Mouse (Mus musculus) cortical plate, adult 2 months (tissue): ENCODE results near the gene Dnah17.

Experiments used
- CTCF ChIP-seq: fragments of 200-500 bp; IDR thresholded peaks from 2 replicates; pipeline ENCODE4 v1.5.1; 2011; ENCODE audit warnings: mild to moderate bottlenecking, control low read depth, low read length; ENCODE audit not compliant: insufficient read depth; ENCODE audit errors: extremely low read depth
- POLR2A ChIP-seq: fragments of 200-500 bp; IDR thresholded peaks from 2 replicates; pipeline ENCODE4 v1.6.1; 2011; ENCODE audit warnings: mild to moderate bottlenecking, low read length, control low read depth; ENCODE audit not compliant: insufficient read depth; ENCODE audit errors: extremely low read depth

DNA sequence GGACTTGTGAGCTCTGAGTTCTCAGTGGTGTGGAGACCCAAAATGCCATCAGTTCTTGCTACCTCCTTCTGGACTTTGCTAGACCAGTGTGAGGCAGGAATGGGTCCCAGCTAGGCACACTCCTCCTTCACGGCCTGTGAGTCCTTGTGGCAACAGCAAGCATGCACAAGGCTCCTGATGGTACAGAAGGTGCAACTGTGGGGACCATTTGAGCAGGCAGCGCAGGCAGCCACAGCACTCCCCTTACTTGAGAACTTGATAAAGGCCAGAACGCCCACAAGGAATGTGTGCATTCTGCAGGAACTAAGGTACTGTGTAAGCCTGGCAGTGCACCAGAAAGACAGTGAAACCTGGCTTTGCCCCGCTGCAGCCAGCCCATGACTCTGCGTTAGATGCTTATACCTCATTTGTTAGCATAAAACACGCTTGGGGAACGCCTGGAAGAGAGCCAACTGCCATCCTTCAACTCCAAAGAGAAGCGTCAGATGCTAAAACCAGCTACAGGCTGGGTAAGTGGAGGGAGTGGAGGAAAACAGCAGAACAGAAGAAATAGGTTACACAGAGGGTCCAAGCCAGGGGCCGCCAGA lies 19.8 kb upstream of the Dnah17 start:
- no peak for TF ChIP-seq CTCF
- no peak for TF ChIP-seq POLR2A
